Mouse (Mus musculus): Measurements from ENCODE around the gene Hdac7.

DNA sequence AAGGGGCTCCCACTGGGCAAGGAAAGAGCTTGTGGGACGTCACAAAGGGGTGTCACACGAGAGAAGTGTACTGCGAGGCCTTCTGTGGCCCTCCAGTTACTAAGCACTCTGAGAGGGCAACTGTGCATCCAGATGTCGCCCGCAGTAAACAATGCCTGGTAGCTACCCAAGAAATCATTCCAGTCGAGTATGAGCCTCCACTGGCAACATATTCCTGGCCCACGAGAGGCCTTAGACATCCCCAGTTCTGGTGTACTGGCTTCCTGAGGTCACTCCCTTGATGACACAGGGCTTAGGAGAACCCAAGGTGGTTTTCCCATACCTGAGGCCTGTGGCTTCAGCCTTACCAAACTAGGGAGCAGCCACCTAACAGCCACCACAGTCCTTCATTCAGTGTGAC, 31.4 kb downstream of the Hdac7 start:
- TF ChIP-seq MAX (IDR thresholded peaks at IDR 0.05; ENCODE audit: low read length) (no peak), CTCF (conservative IDR thresholded peaks at IDR 0.05 in 1 of 2, IDR thresholded peaks at IDR 0.05 in 1 of 2; ENCODE audit: low read depth in 2 of 2, low read length in 2 of 2) (no peak), TBP (conservative IDR thresholded peaks at IDR 0.05; ENCODE audit: low read depth, low read length) (no peak), HCFC1 (IDR thresholded peaks at IDR 0.05; ENCODE audit: low read depth, low read length) (no peak), TCF12 (IDR thresholded peaks at IDR 0.05; ENCODE audit: low read depth, low read length) (no peak), ETS1 (conservative IDR thresholded peaks at IDR 0.05; ENCODE audit: low read depth, low read length) (no peak), KAT2A (IDR thresholded peaks at IDR 0.05; ENCODE audit: insufficient replicate concordance, low read length) (no peak), ZC3H11A (IDR thresholded peaks at IDR 0.05; ENCODE audit: low read depth, low read length) (no peak)

All from CH12.LX (cell line).